Mouse (Mus musculus): Measurements from ENCODE around the gene Fto.

DNA sequence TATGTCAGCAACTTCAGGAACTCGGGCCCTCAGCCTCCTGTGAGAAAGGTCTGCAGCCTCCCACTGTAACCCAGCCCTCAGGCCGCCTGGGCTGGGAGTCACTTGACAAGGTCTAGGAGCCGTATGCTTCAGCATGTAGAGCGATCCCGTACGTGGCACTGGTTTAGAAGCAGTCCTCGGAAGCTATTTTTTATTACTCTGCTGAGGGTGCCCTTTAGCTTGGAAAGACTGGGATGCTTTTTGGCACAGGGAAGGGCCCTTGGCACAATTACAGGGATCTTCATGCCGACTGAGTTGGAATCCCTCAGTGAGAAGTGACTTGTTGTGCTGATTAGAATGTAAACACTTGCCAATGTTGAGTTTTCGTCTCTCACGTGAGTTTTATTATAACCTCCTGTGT lies 191.6 kb downstream of the Fto start:
- TF ChIP-seq MAFK (IDR thresholded peaks at IDR 0.05; ENCODE audit: insufficient replicate concordance, low read length) = no peak
- no peak for TF ChIP-seq CTCF (conservative IDR thresholded peaks at IDR 0.05 in 1 of 2, IDR thresholded peaks at IDR 0.05 in 1 of 2; ENCODE audit: low read depth in 2 of 2, low read length in 2 of 2)
- TF ChIP-seq MEF2A (IDR thresholded peaks at IDR 0.05; ENCODE audit: borderline replicate concordance, low read depth, low read length) = no peak
- no peak for TF ChIP-seq ZKSCAN1 (IDR thresholded peaks at IDR 0.05; ENCODE audit: borderline replicate concordance, low read depth, low read length)
- no peak for TF ChIP-seq CHD2 (IDR thresholded peaks at IDR 0.05; ENCODE audit: low read length)
- no peak for TF ChIP-seq USF2 (conservative IDR thresholded peaks at IDR 0.05; ENCODE audit: low read depth, low read length)
- TF ChIP-seq ZNF384 (IDR thresholded peaks at IDR 0.05; ENCODE audit: low read depth, low read length) = no peak
- no peak for TF ChIP-seq CHD1 (IDR thresholded peaks at IDR 0.05; ENCODE audit: low read depth, low read length)
- TF ChIP-seq PAX5 (IDR thresholded peaks at IDR 0.05; ENCODE audit: low read length) = no peak
- TF ChIP-seq EP300 (IDR thresholded peaks at IDR 0.05; ENCODE audit: low read length) = no peak
- TF ChIP-seq SMC3 (IDR thresholded peaks at IDR 0.05; ENCODE audit: low read depth, low read length) = no peak
- no peak for TF ChIP-seq NELFE (IDR thresholded peaks at IDR 0.05; ENCODE audit: low read depth, low read length)

Data from CH12.LX (cell line).